Mouse (Mus musculus): ENCODE measurements at regions not wholly inside any gene's neighbourhood (a gene's known extent, or its start where the extent isn't known, plus 50 kb on each side); places are given as distances from the start of the nearest gene placed in this dataset.

DNA sequence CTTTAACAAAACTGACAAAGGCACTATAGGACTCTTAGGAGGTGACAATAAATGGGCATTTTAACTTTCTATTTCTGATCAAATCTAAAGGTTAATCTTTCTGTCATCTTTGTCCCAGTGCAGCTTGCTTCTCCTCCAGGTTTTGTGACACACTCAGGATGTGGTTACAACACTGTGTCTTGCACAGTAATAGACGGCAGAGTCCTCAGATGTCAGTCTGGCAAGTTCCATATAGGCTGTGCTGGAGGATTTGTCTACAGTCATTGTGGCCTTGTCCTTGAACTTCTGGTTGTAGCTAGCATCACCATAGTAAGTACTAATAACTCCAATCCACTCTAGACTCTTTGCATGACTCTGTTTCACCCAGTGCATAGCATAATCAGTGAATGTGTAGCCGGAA is 443.8 kb upstream of the Zfp386 start:
- TF ChIP-seq CTCF (IDR thresholded peaks at IDR 0.05; ENCODE audit: extremely low read depth, insufficient read length, insufficient replicate concordance, low read depth, low read length), result no peak
- TF ChIP-seq POLR2A (IDR thresholded peaks at IDR 0.05; ENCODE audit: low read depth, low read length), result no peak
